Mouse (Mus musculus) lung, postnatal 0 days (tissue): ENCODE data around the gene Igf2bp2. TPM values are rescaled to one million over a fixed set of nuclear protein-coding genes. Genes with fewer than 3 reads are reported as not detected.

Experiments used
- ATAC-seq: fragments of 200-750 bp; cut with Nextera tagmentation; 2 replicates; pipeline ENCODE4 v1.8.0; 2017; ENCODE audit warnings: moderate library complexity
- DNase-seq: peaks from one replicate; pipeline ENCODE4 v3.0.0-alpha.2; 2016; ENCODE audit warnings: low spot score
- H3K27ac ChIP-seq: fragments of 300-500 bp; sonication (generic); 2 replicates; pipeline ENCODE4 v1.5.1; 2014; ENCODE audit warnings: antibody characterized with exemption, mild to moderate bottlenecking, low read length, mixed read lengths
- H3K27me3 ChIP-seq: fragments of 300-500 bp; sonication (generic); replicated peaks from 2 replicates; pipeline ENCODE4 v1.6.1; 2014; ENCODE audit warnings: low read length, mixed read lengths; ENCODE audit not compliant: insufficient read depth
- H3K36me3 ChIP-seq: fragments of 300-500 bp; sonication (generic); 2 replicates; pipeline ENCODE4 v1.6.1; 2014; ENCODE audit warnings: low read length, mixed read lengths; ENCODE audit not compliant: insufficient read depth
- H3K4me1 ChIP-seq: fragments of 300-500 bp; sonication (generic); 2 replicates; pipeline ENCODE4 v1.6.1; 2014; ENCODE audit warnings: antibody characterized with exemption, low read depth, low read length, mixed read lengths; ENCODE audit not compliant: insufficient read depth
- H3K4me2 ChIP-seq: fragments of 300-500 bp; sonication (generic); replicated peaks from 2 replicates; pipeline ENCODE4 v1.6.1; 2014; ENCODE audit warnings: low read depth, mild to moderate bottlenecking, low read length, moderate library complexity, mixed read lengths
- H3K4me3 ChIP-seq: fragments of 300-500 bp; sonication (generic); 2 replicates; pipeline ENCODE4 v1.5.1; 2014; ENCODE audit warnings: low read depth, low read length
- H3K9ac ChIP-seq: fragments of 300-500 bp; sonication (generic); replicated peaks from 2 replicates; pipeline ENCODE4 v1.6.1; 2014; ENCODE audit warnings: low read depth, mild to moderate bottlenecking
- H3K9me3 ChIP-seq: fragments of 300-500 bp; sonication (generic); 2 replicates; pipeline ENCODE4 v1.6.1; 2016; ENCODE audit warnings: low read length, mixed read lengths
- CTCF ChIP-seq: IDR thresholded peaks from 2 replicates; pipeline ENCODE4 v1.5.1; 2016; ENCODE audit warnings: antibody characterized with exemption, mild to moderate bottlenecking
- EP300 ChIP-seq: IDR thresholded peaks from 2 replicates; pipeline ENCODE4 v1.6.1; 2016; ENCODE audit warnings: antibody characterized with exemption, mild to moderate bottlenecking, control low read depth
- WGBS: fragments of 180-500 bp; shearing (Covaris S2); extraction: QIAGEN DNeasy Blood & Tissue Kit; methylation state at CpG from one replicate; pipeline ENCODE4 v1.1.7; 2014; 5-methylcytosine and 5-hydroxymethylcytosine counted together
- polyA plus RNA-seq: library from polyadenylated mRNA; unstranded; fragments of >200 nt; fragmentation: Nextera tagmentation; extraction: Ambion mirVana; gene quantifications from 2 replicates; pipeline ENCODE4 v1.2.1, GENCODE M21; 2015

Gene Igf2bp2
- polyA plus RNA-seq, 1 experiment from 2014 or later = 22.2 TPM

DNA sequence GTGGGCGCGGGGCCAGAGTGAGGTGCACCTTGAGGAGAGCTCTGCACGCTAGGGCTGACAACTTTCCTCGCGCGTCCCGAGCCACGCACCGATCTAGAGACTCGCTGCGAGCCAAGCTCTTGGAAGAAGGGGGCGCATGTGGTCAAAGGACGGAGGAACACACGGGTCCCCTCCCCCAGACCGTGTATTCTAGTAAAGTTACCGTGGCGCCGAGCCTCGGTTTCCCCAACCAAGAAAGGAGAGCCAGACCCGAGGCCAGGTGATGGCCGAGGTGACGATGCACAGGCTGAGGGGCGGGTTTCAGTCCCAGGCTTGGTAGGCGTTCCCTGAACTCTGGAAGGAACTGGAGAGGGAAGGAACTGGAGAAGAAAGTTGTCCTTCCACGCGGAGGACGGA is 355 bp upstream of the Igf2bp2 start:
- under 1% methylated on average over 27 of the region's 27 CpGs for whole genome bisulfite sequencing
- H3K4me1 ChIP-seq = no peaks in the 10 kb centered on the region
- H3K9me3 ChIP-seq = no peaks in the 10 kb centered on the region
- H3K9ac ChIP-seq = peak overlapping the region; percentile 71
- H3K4me2 ChIP-seq = peak overlapping the region; percentile 96
- TF ChIP-seq CTCF (peak; percentile 37), EP300 (no peak)
- H3K4me3 ChIP-seq = peak overlapping the region; percentile 78
- peak overlapping the region; percentile 82 for H3K27ac ChIP-seq
- no peaks in the 10 kb centered on the region for H3K36me3 ChIP-seq
- ATAC-seq (peak; percentile 66), DNase-seq (peak; percentile 80)
- no peaks in the 10 kb centered on the region for H3K27me3 ChIP-seq

DNA sequence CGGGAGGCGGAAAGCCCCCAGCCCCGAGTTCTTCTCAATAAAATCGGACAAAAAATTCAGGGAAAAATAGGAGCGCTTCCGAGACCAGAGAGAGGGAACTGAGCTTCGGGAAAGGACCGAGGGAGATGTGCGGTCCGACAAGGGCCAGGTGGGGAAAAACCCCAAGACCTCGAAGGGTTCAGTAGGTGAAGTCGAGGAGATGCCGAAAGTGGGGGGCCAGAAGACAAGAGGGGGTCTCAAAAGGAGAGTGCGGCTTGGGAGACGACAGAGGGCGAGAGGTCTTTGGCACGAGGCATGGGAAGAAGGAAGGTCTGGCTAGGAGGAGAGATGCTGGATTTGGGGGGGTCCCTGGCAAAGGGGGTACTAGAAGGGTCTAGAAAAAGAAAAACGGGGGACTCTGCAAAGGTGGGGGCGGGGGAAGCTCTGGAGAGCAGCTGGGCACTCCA is 1.0 kb downstream of the Igf2bp2 start:
- 1% methylated on average over 16 of the region's 19 CpGs for WGBS
- DNase-seq = peak; percentile 26
- peak overlapping the region; percentile 71 for H3K9ac ChIP-seq
- H3K4me1 ChIP-seq = no peaks in the 10 kb centered on the region
- H3K4me3 ChIP-seq = peak overlapping the region; percentile 78
- no peaks in the 10 kb centered on the region for H3K36me3 ChIP-seq
- ATAC-seq = no peak
- no peaks in the 10 kb centered on the region for H3K9me3 ChIP-seq
- TF ChIP-seq EP300 = no peak
- peak overlapping the region; percentile 96 for H3K4me2 ChIP-seq
- no peaks in the 10 kb centered on the region for H3K27me3 ChIP-seq
- H3K27ac ChIP-seq = peak overlapping the region; percentile 82

DNA sequence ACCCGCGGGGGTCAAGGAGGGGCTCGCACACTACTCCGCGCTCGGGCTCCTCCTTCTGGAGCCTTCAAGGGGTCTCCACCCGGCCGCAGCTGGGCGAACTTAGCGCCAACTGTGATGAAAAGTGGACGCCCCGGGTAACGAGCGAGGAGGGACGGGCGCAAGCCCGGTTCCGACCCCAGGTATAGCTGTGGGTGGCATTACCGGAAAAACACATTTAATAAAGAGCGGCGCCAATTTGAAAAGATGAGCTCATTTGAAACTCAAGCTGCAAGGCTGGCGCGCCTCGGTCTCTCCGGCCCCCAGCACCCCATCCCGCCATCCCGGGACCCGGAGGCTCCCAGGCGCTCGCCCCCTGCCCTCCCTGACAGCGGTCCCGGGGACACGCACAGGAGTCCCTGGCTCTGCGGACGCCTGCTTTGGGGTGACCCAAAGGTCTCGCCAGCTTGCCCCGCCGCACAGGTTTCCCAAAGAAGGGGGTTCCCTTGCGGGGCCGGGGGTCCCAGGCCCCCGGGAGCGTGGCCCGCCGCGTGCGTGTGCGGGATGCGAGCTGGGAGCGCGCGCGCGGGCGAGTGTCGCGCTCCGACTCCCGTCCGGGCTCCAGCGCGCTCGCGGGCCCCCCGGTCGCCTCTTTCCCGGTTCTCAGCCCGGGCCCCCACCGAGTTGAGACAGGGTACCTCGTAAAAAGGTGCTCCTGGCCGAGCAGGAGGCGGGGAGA is 1.6 kb downstream of the Igf2bp2 start:
- H3K4me2 ChIP-seq = peak overlapping the region; percentile 96
- DNase-seq (peak; percentile 36), ATAC-seq (no peak)
- under 1% methylated on average over 60 of the region's 71 CpGs for WGBS
- H3K27me3 ChIP-seq = no peaks in the 10 kb centered on the region
- peak overlapping the region; percentile 71 for H3K9ac ChIP-seq
- peak overlapping the region; percentile 82; the same call in 1 of the 2 replicates for H3K27ac ChIP-seq
- no peaks in the 10 kb centered on the region for H3K36me3 ChIP-seq
- no peaks in the 10 kb centered on the region for H3K4me1 ChIP-seq
- no peaks in the 10 kb centered on the region for H3K9me3 ChIP-seq
- peak overlapping the region; percentile 78 for H3K4me3 ChIP-seq
- TF ChIP-seq CTCF (no peak), EP300 (no peak)

DNA sequence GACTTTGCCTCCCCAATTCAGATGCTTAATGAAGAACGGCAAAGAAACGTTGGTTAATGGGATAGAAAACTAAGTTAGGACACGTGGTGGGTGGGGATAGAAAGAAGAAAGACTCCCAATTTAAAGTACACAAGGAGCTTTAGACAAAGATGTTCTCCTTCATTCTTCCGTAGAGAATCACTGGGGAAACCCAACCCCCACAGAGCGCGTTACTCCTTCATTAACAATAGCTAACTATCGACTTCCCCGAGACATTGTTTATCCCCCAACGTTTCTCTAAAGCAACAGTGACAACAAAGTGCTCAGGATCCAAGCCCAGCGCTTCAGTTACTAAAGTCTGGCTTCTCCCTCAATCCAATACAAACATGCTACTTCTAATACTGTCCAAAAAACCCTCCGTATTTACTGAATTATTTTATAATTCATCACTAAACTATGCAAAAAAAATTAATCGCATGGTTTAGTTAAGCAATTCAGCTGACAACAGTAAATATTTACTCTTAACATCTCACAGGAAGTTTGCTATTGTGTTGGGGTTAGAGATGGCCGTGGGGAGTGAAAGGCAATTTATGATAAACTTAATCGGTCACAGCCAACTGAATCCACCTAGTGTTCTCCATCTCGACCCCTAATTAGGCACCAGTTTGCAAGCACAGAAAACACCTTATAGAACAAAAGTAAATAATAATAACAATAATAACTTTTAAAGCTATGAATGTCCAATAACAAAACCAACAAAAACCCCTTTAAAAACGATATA is 2.5 kb downstream of the Igf2bp2 start:
- ATAC-seq = no peak
- WGBS = 5% methylated on average over 16 of the region's 16 CpGs
- Histone ChIP-seq H3K9ac (no peak overlapping the region), H3K4me1 (no peaks in the 10 kb centered on the region), H3K4me3 (peak overlapping the region; percentile 78), H3K27ac (no peak overlapping the region), H3K4me2 (peak overlapping the region; percentile 96), H3K27me3 (no peaks in the 10 kb centered on the region), H3K9me3 (no peaks in the 10 kb centered on the region), H3K36me3 (no peaks in the 10 kb centered on the region)
- no peak for DNase-seq
- TF ChIP-seq CTCF = no peak

DNA sequence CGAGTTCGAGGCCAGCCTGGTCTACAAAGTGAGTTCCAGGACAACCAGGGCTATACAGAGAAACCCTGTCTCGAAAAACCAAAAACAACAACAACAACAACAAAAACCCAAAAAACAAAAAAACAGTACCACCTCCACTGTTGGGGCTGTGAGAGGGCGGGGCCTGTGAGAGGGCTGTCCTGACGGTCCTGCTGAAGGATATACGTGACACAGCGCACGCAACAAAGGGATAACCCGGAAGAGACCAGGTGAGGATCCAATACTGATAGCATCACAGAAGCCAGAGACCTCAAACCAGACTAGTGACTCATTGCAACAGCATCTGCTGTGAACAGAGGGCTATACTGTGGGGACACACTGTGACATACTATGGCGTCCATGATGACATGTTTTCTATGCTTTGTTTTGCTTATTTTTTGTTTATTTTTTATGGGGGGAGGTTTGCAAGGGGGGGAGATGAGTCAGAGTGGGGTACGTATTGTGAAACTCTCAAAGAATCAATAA is 10.1 kb downstream of the Igf2bp2 start:
- WGBS = 93% methylated on average over 9 of the region's 11 CpGs
- DNase-seq = no peak

DNA sequence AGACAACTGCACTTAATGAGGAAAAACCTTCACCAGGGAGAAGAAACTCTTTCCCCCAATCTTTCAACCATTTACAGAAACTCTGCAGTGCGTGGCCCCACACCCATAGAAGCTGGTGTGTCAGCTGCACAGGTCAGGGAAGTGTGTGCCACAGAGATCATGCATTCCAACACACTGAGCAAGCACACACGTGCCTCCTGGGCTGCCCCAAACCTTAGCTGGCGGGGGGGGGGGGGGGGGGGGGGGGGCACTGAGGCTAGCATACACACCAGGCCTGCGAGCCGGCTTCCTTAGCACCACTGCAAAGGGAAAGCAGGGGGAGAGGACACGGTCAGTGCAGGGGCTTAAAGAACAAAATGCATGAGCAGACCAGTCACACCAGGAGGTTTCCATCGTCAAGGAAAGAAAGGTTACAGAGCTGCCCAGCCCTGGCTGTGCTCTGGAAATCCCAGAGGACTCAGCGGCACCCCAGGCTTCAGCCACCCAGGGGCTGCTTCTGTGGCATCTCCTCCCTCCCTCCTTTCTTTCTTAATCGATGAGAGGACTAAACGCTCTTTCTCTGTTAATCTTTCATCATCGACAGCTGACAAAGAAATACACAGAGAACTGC is 11.3 kb downstream of the Igf2bp2 start:
- Histone ChIP-seq H3K27ac (no peak overlapping the region), H3K4me2 (no peak overlapping the region), H3K36me3 (no peaks in the 10 kb centered on the region), H3K9ac (no peak overlapping the region), H3K4me1 (peaks cover 9% of the 10 kb centered on the region; the same call in 1 of the 2 replicates), H3K4me3 (no peak overlapping the region), H3K9me3 (no peaks in the 10 kb centered on the region), H3K27me3 (no peaks in the 10 kb centered on the region)
- ATAC-seq (peak; percentile 89), DNase-seq (peak; percentile 65)
- TF ChIP-seq EP300 = no peak
- TF ChIP-seq CTCF = no peak
- 24% methylated on average over 10 of the region's 11 CpGs for WGBS

More for the DNA sequence above, 10.1 kb downstream of the Igf2bp2 start:
- no peak overlapping the region for H3K9ac ChIP-seq
- no peak overlapping the region for H3K4me2 ChIP-seq
- ATAC-seq = no peak
- no peaks in the 10 kb centered on the region for H3K9me3 ChIP-seq
- H3K27ac ChIP-seq = no peak overlapping the region
- H3K4me3 ChIP-seq = no peak overlapping the region
- H3K36me3 ChIP-seq = no peaks in the 10 kb centered on the region
- no peak for TF ChIP-seq CTCF
- TF ChIP-seq EP300 = no peak
- peaks cover 9% of the 10 kb centered on the region; the same call in 1 of the 2 replicates for H3K4me1 ChIP-seq
- no peaks in the 10 kb centered on the region for H3K27me3 ChIP-seq
